Mouse (Mus musculus) MEL (cell line): ENCODE results near the gene Tubg1. TPM values are rescaled to one million over a fixed set of nuclear protein-coding genes. Genes with fewer than 3 reads are reported as not detected.

ENCODE experiments used
- DNase-seq: peaks from one replicate; pipeline ENCODE4 v3.0.0; 2011; ENCODE audit warnings: low read depth, low spot score
- H3K27ac ChIP-seq: 2 replicates; pipeline ENCODE4 v1.5.1; 2012; ENCODE audit warnings: low read depth, mild to moderate bottlenecking, control low read depth, low read length, moderate library complexity; ENCODE audit not compliant: control insufficient read depth
- H3K27me3 ChIP-seq, 2 experiments: fragments of 150-350 bp in 1 of 2; sonication (generic) in 1 of 2; 2 replicates each; pipeline ENCODE4 v1.6.1; 2012; ENCODE audit warnings: low read length in 2 of 2, mild to moderate bottlenecking in 2 of 2, improper control_type of control experiment in 1 of 2, moderate library complexity in 1 of 2; ENCODE audit not compliant: insufficient read depth in 2 of 2, control insufficient read depth in 1 of 2
- H3K36me3 ChIP-seq, 2 experiments: 2 replicates each; pipeline ENCODE4 v1.6.1; 2012 to 2014; ENCODE audit warnings: low read length in 2 of 2, improper control_type of control experiment in 1 of 2, inconsistent platforms in 1 of 2, mild to moderate bottlenecking in 1 of 2; ENCODE audit not compliant: insufficient read depth in 2 of 2, control insufficient read depth in 1 of 2
- H3K4me1 ChIP-seq, 2 experiments: fragments of 150-350 bp in 1 of 2; sonication (generic) in 1 of 2; 2 replicates each; pipeline ENCODE4 v1.6.1; 2012; ENCODE audit warnings: low read length in 2 of 2, improper control_type of control experiment in 1 of 2, mild to moderate bottlenecking in 1 of 2; ENCODE audit not compliant: insufficient read depth in 2 of 2, control insufficient read depth in 1 of 2
- H3K4me3 ChIP-seq, 2 experiments: fragments of 150-350 bp in 1 of 2; sonication (generic) in 1 of 2; 2 replicates each; pipeline ENCODE4 v1.5.1; 2012; ENCODE audit warnings: low read depth in 2 of 2, low read length in 2 of 2, mild to moderate bottlenecking in 2 of 2, moderate library complexity in 2 of 2, control low read depth in 1 of 2, improper control_type of control experiment in 1 of 2; ENCODE audit not compliant: control insufficient read depth in 1 of 2, insufficient read depth in 1 of 2
- H3K79me2 ChIP-seq: 2 replicates; pipeline ENCODE4 v1.6.1; 2012; ENCODE audit warnings: mild to moderate bottlenecking, low read length, moderate library complexity; ENCODE audit not compliant: control insufficient read depth, poor library complexity, insufficient read depth
- H3K9ac ChIP-seq: 2 replicates; pipeline ENCODE4 v1.6.1; 2012; ENCODE audit warnings: low read depth, mild to moderate bottlenecking, control low read depth, low read length, moderate library complexity; ENCODE audit not compliant: control insufficient read depth, poor library complexity, severe bottlenecking
- H3K9me3 ChIP-seq: fragments of 150-350 bp; sonication (generic); replicated peaks from 2 replicates; pipeline ENCODE4 v1.6.1; 2012; ENCODE audit warnings: mild to moderate bottlenecking, low read length, improper control_type of control experiment, moderate library complexity; ENCODE audit not compliant: insufficient read depth
- CHD1 ChIP-seq: IDR thresholded peaks from 2 replicates; pipeline ENCODE4 v1.6.1; 2012; ENCODE audit warnings: low read depth, mild to moderate bottlenecking, inconsistent platforms, low read length, improper control_type of control experiment
- ETS1 ChIP-seq: IDR thresholded peaks from 2 replicates; pipeline ENCODE4 v1.6.1; 2012; ENCODE audit warnings: low read depth, mild to moderate bottlenecking, inconsistent platforms, low read length, improper control_type of control experiment, moderate library complexity
- GABPA ChIP-seq: IDR thresholded peaks from 2 replicates; pipeline ENCODE4 v1.6.1; 2012; ENCODE audit warnings: low read depth, mild to moderate bottlenecking, inconsistent platforms, low read length, improper control_type of control experiment, moderate library complexity
- GATA1 ChIP-seq: IDR thresholded peaks from 2 replicates; pipeline ENCODE4 v1.6.1; 2011; ENCODE audit warnings: low read depth, low read length, improper control_type of control experiment
- KAT2A ChIP-seq: conservative IDR thresholded peaks from 2 replicates; pipeline ENCODE4 v1.6.1; 2012; ENCODE audit warnings: low read depth, low read length, improper control_type of control experiment, inconsistent platforms
- MAFK ChIP-seq: IDR thresholded peaks from 2 replicates; pipeline ENCODE4 v1.6.1; 2011; ENCODE audit warnings: low read depth, mild to moderate bottlenecking, low read length, improper control_type of control experiment, borderline replicate concordance
- MAZ ChIP-seq: IDR thresholded peaks from 2 replicates; pipeline ENCODE4 v1.6.1; 2012; ENCODE audit warnings: low read depth, mild to moderate bottlenecking, inconsistent platforms, low read length, improper control_type of control experiment
- MEF2A ChIP-seq: IDR thresholded peaks from 2 replicates; pipeline ENCODE4 v1.6.1; 2014; ENCODE audit warnings: low read depth, mild to moderate bottlenecking, inconsistent platforms, low read length, improper control_type of control experiment; ENCODE audit not compliant: poor library complexity, insufficient replicate concordance, severe bottlenecking; ENCODE audit errors: extremely low read depth
- MXI1 ChIP-seq: IDR thresholded peaks from 2 replicates; pipeline ENCODE4 v1.6.1; 2011; ENCODE audit warnings: mild to moderate bottlenecking, low read depth, low read length, improper control_type of control experiment
- NELFE ChIP-seq: IDR thresholded peaks from 2 replicates; pipeline ENCODE4 v1.6.1; 2011; ENCODE audit warnings: low read depth, low read length, improper control_type of control experiment
- NRF1 ChIP-seq: IDR thresholded peaks from 2 replicates; pipeline ENCODE4 v1.6.1; 2014; ENCODE audit warnings: low read depth, mild to moderate bottlenecking, inconsistent platforms, low read length, improper control_type of control experiment, moderate library complexity; ENCODE audit not compliant: poor library complexity, insufficient read depth, severe bottlenecking
- POLR2A ChIP-seq, 2 experiments: IDR thresholded peaks; 2 replicates each; pipeline ENCODE4 v1.6.1; 2011 to 2012; ENCODE audit warnings: low read length in 2 of 2, mild to moderate bottlenecking in 2 of 2, control low read depth in 1 of 2, improper control_type of control experiment in 1 of 2, low read depth in 1 of 2, moderate library complexity in 1 of 2; ENCODE audit not compliant: control insufficient read depth in 1 of 2, insufficient read depth in 1 of 2, poor library complexity in 1 of 2
- SMC3 ChIP-seq: IDR thresholded peaks from 2 replicates; pipeline ENCODE4 v1.6.1; 2011; ENCODE audit warnings: low read depth, low read length, improper control_type of control experiment
- TBP ChIP-seq: IDR thresholded peaks from 2 replicates; pipeline ENCODE4 v1.8.0; 2011; ENCODE audit warnings: low read depth, low read length, improper control_type of control experiment
- TCF12 ChIP-seq: IDR thresholded peaks from 2 replicates; pipeline ENCODE4 v1.6.1; 2014; ENCODE audit warnings: low read depth, mild to moderate bottlenecking, inconsistent platforms, low read length, improper control_type of control experiment, moderate library complexity
- UBTF ChIP-seq: IDR thresholded peaks from 2 replicates; pipeline ENCODE4 v1.6.1; 2012; ENCODE audit warnings: low read depth, mild to moderate bottlenecking, inconsistent platforms, low read length, improper control_type of control experiment, moderate library complexity, borderline replicate concordance; ENCODE audit not compliant: insufficient read depth
- USF1 ChIP-seq: IDR thresholded peaks from 2 replicates; pipeline ENCODE4 v1.6.1; 2014; ENCODE audit warnings: low read depth, mild to moderate bottlenecking, inconsistent platforms, low read length, improper control_type of control experiment, moderate library complexity
- ZC3H11A ChIP-seq: IDR thresholded peaks from 2 replicates; pipeline ENCODE4 v1.6.1; 2012; ENCODE audit warnings: low read depth, mild to moderate bottlenecking, inconsistent platforms, low read length, improper control_type of control experiment
- ZKSCAN1 ChIP-seq: IDR thresholded peaks from 2 replicates; pipeline ENCODE4 v1.6.1; 2012; ENCODE audit warnings: low read depth, mild to moderate bottlenecking, inconsistent platforms, low read length, improper control_type of control experiment, moderate library complexity
- ZNF384 ChIP-seq: IDR thresholded peaks from 2 replicates; pipeline ENCODE4 v1.6.1; 2012; ENCODE audit warnings: low read depth, mild to moderate bottlenecking, inconsistent platforms, low read length, improper control_type of control experiment
- polyA plus RNA-seq, 2 experiments: library from polyadenylated mRNA; stranded (reverse) in 1 of 2; unstranded in 1 of 2; fragments of >175 nt in 1 of 2; fragments of >200 nt in 1 of 2; gene quantifications; 2 replicates each; pipeline versions ENCODE4 v1.2.1 to v1.2.4; 2012; ENCODE audit warnings: low replicate concordance in 2 of 2, low read depth in 1 of 2; ENCODE audit not compliant: insufficient read length in 2 of 2, insufficient read depth in 1 of 2, missing spikeins in 1 of 2
- total RNA-seq: library from RNA; depleted of rRNA; stranded (reverse); fragments of 300-350 nt; gene quantifications from 2 replicates; pipeline ENCODE4 v1.2.3, GENCODE M21; 2012

Gene Tubg1
- total and polyA plus RNA-seq, 3 experiments = 60.0 to 183 (median 125) TPM

GRCm38 (mm10) chr11:101098231-101098630 is 21.5 kb upstream of the Tubg1 start:
- Histone ChIP-seq H3K4me1 (peaks cover 0 to 2% of the 10 kb centered on the region in 2 experiments; a peak in 1 of 4 replicates), H3K36me3 (peaks cover 2 to 31% of the 10 kb centered on the region in 2 experiments; a peak in 3 of 4 replicates), H3K9ac (no peak overlapping the region), H3K9me3 (no peaks in the 10 kb centered on the region), H3K4me3 (no peak overlapping the region), H3K27me3 (no peaks in the 10 kb centered on the region), H3K79me2 (no peaks in the 10 kb centered on the region), H3K27ac (no peak overlapping the region)
- no peak for DNase-seq
- TF ChIP-seq NELFE = no peak

- no peaks in the 10 kb centered on the region for H3K27me3 ChIP-seq
- TF ChIP-seq TBP = no peak
- TF ChIP-seq MAFK = no peak
- TF ChIP-seq ZC3H11A = no peak
- no peak for TF ChIP-seq ZNF384
- TF ChIP-seq UBTF = no peak
- TF ChIP-seq, all 39 proteins: peak for 0
- Histone ChIP-seq H3K9me3 (no peaks in the 10 kb centered on the region), H3K4me1 (no peaks in the 10 kb centered on the region), H3K79me2 (no peaks in the 10 kb centered on the region), H3K27ac (no peak overlapping the region), H3K4me3 (no peak overlapping the region), H3K9ac (no peak overlapping the region), H3K36me3 (peaks cover 0 to 38% of the 10 kb centered on the region in 2 experiments; a peak in 2 of 4 replicates)
- no peak for DNase-seq
Measured at GRCm38 (mm10) chr11:101103011-101103410, 16.7 kb upstream of the Tubg1 start.

- H3K4me3 ChIP-seq = no peak overlapping the region
- no peaks in the 10 kb centered on the region for H3K9me3 ChIP-seq
- peaks cover 12% of the 10 kb centered on the region for H3K79me2 ChIP-seq
- H3K27ac ChIP-seq = no peak overlapping the region
- no peak for DNase-seq
- H3K4me1 ChIP-seq = no peaks in the 10 kb centered on the region
- no peak for TF ChIP-seq UBTF
- TF ChIP-seq POLR2A (IDR thresholded peaks at IDR 0.05; ENCODE audit: control insufficient read depth in 1 of 2, insufficient read depth in 1 of 2, low read depth in 1 of 2, low read length in 2 of 2, poor library complexity in 1 of 2) = no peak
- no peak for TF ChIP-seq MAFK
- no peak for TF ChIP-seq MAZ
- TF ChIP-seq NRF1 = no peak
- no peak for TF ChIP-seq MEF2A
- no peak for TF ChIP-seq ZKSCAN1
- no peak for TF ChIP-seq ETS1
- TF ChIP-seq USF1 = no peak
- TF ChIP-seq TCF12 = no peak
- no peak for TF ChIP-seq KAT2A
- TF ChIP-seq ZC3H11A = no peak
- no peak for TF ChIP-seq SMC3
- no peak for TF ChIP-seq GABPA
- TF ChIP-seq GATA1 = no peak
- no peak for TF ChIP-seq CHD1
- TF ChIP-seq MXI1 = no peak
- no peak overlapping the region for H3K9ac ChIP-seq
- H3K36me3 ChIP-seq = peaks cover 0 to 14% of the 10 kb centered on the region in 2 experiments; a peak in 2 of 4 replicates
- no peaks in the 10 kb centered on the region for H3K27me3 ChIP-seq
Measured at GRCm38 (mm10) chr11:101109351-101109750, 10.4 kb upstream of the Tubg1 start.
